Mouse (Mus musculus) intestine, embryonic 14.5 days (tissue): ENCODE data around the gene Cfc1. TPM values are rescaled to one million over a fixed set of nuclear protein-coding genes. Genes with fewer than 3 reads are reported as not detected.

Source experiments
- ATAC-seq: fragments of 200-750 bp; cut with Nextera tagmentation; replicated peaks from 2 replicates; pipeline ENCODE4 v1.8.0; 2017; ENCODE audit warnings: low read depth, moderate number of reproducible peaks, moderate TSS enrichment, moderate library complexity; ENCODE audit not compliant: low FRiP score, low TSS enrichment
- DNase-seq: peaks from one replicate; pipeline ENCODE4 v3.0.0-alpha.2; 2018; ENCODE audit warnings: low spot score
- H3K27ac ChIP-seq: fragments of 300-500 bp; sonication (generic); 2 replicates; pipeline ENCODE4 v1.5.1; 2014; ENCODE audit warnings: low read depth, mild to moderate bottlenecking, control low read depth
- H3K27me3 ChIP-seq: fragments of 300-500 bp; sonication (generic); replicated peaks from 2 replicates; pipeline ENCODE4 v1.6.1; 2014; ENCODE audit warnings: low read length, control low read depth; ENCODE audit not compliant: control insufficient read depth, insufficient read depth
- H3K36me3 ChIP-seq: fragments of 300-500 bp; sonication (generic); 2 replicates; pipeline ENCODE4 v1.6.1; 2014; ENCODE audit warnings: low read length, control low read depth; ENCODE audit not compliant: control insufficient read depth, insufficient read depth
- H3K4me1 ChIP-seq: fragments of 300-500 bp; sonication (generic); replicated peaks from 2 replicates; pipeline ENCODE4 v1.6.1; 2014; ENCODE audit warnings: low read length, control low read depth, mixed read lengths; ENCODE audit not compliant: control insufficient read depth, insufficient read depth
- H3K4me2 ChIP-seq: fragments of 300-500 bp; sonication (generic); 2 replicates; pipeline ENCODE4 v1.6.1; 2014; ENCODE audit warnings: low read length
- H3K4me3 ChIP-seq: fragments of 300-500 bp; sonication (generic); 2 replicates; pipeline ENCODE4 v1.5.1; 2014; ENCODE audit warnings: low read depth, low read length, control low read depth, mixed read lengths
- H3K9ac ChIP-seq: fragments of 300-500 bp; sonication (generic); 2 replicates; pipeline ENCODE4 v1.6.1; 2014; ENCODE audit warnings: mild to moderate bottlenecking, low read length
- H3K9me3 ChIP-seq: fragments of 300-500 bp; sonication (generic); 2 replicates; pipeline ENCODE4 v1.6.1; 2016; ENCODE audit warnings: low read length, control low read depth; ENCODE audit not compliant: control insufficient read depth
- WGBS: fragments of 180-500 bp; shearing (Covaris S2); extraction: QIAGEN DNeasy Blood & Tissue Kit; methylation state at CpG from one replicate; pipeline ENCODE4 v1.1.7; 2014; 5-methylcytosine and 5-hydroxymethylcytosine counted together
- polyA plus RNA-seq: library from polyadenylated mRNA; unstranded; fragments of >200 nt; fragmentation: Nextera tagmentation; extraction: Ambion mirVana; gene quantifications from 2 replicates; pipeline ENCODE4 v1.2.1, GENCODE M21; 2014

Gene Cfc1
- polyA plus RNA-seq, 1 experiment from 2014 or later, result 0.23 TPM

DNA sequence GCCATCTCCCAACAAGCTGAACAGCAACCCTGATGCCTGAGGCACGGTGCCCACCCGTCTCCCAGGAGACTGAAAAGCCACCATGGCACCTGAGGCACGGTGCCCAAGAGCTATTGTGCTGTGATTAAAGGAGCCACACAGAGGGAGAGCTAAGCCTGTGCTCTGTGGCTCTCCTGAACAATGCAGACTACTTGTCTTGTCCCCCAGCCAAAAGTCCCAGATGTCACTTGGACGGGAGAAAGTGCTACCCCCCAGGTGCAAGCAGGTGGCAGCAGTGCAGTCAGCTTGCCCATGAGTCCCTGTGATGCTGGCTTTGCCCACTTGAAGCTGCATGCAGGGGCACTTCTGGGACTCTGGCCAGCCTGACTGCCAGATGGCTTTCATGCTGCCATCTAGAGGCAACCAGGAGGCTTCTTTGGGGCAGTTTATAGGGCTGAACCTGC is 48.4 kb downstream of the Cfc1 start:
- H3K9ac ChIP-seq, result no peak overlapping the region
- DNase-seq, result peak; percentile 44
- 32% methylated on average over 4 of the region's 4 CpGs for WGBS
- no peaks in the 10 kb centered on the region for H3K4me1 ChIP-seq
- no peak overlapping the region for H3K4me3 ChIP-seq
- H3K27me3 ChIP-seq, result peaks cover 15% of the 10 kb centered on the region
- no peak overlapping the region for H3K27ac ChIP-seq
- ATAC-seq, result no peak
- H3K9me3 ChIP-seq, result no peaks in the 10 kb centered on the region
- H3K4me2 ChIP-seq, result no peak overlapping the region
- H3K36me3 ChIP-seq, result no peaks in the 10 kb centered on the region

DNA sequence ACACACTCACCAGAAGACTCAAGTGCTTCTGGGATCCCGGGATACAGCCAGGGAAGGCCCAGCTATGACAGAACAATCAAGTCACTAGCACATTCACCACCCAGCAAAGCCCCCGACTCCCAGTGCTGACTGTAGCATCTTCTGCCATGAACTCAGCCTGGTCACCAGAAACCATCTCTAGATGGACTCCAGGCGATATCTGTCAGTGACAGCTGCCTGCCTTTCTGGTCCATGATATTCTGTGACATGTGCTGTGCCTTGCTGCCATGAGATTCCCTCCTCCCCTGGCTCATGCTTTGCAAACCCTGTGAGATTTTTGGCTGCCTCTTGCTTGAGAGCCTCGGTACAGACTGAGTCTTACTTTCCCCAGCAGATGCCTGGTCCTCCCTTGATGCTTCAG is 49.3 kb downstream of the Cfc1 start:
- H3K4me1 ChIP-seq, result no peaks in the 10 kb centered on the region
- H3K9ac ChIP-seq, result no peak overlapping the region
- peaks cover 11% of the 10 kb centered on the region for H3K27me3 ChIP-seq
- WGBS, result 82% methylated on average over 4 of the region's 4 CpGs
- no peaks in the 10 kb centered on the region for H3K36me3 ChIP-seq
- H3K9me3 ChIP-seq, result no peaks in the 10 kb centered on the region
- H3K4me2 ChIP-seq, result no peak overlapping the region
- H3K27ac ChIP-seq, result no peak overlapping the region
- DNase-seq (no peak), ATAC-seq (no peak)
- no peak overlapping the region for H3K4me3 ChIP-seq

DNA sequence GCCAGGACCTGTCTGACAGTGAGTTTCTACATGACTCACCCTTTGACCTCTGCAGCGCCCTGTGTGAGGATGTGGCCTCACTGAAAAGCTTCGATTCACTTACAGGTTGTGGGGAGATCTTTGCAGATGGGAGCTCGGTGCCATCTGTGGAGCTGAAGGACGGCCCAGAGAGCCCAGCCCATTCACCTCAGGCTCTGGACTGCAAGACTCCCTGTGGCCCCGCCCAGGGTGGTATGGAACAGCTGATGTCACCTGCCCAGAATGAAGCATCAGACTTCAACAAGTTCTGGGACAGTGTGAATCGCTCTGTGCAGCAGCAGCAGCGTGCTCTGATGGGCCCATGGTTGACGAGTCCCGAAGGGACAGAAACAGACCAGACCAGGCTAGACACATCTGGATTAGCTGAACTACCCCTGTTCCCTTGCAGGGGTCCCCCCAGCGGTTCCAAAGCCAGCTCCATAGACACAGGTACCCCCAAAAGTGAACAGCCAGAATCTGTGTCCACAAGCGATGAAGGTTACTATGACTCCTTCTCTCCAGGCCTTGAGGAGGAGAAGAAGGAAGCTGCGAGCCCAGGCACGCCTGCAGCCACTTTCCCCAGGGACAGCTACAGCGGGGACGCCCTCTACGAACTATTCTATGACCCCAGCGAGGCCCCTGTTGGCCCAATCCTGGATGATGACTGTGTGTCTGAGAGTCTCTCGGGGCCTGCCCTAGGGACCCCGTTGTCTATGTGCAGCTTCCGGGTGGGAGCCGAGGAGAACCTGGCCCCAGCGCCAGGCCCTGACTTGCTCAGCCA is 52.0 kb downstream of the Cfc1 start:
- no peaks in the 10 kb centered on the region for H3K9me3 ChIP-seq
- H3K4me3 ChIP-seq, result no peak overlapping the region
- H3K36me3 ChIP-seq, result no peaks in the 10 kb centered on the region
- no peak overlapping the region for H3K9ac ChIP-seq
- WGBS, result 75% methylated on average over 22 of the region's 22 CpGs
- ATAC-seq, result no peak
- DNase-seq, result no peak
- no peaks in the 10 kb centered on the region for H3K27me3 ChIP-seq
- no peak overlapping the region for H3K4me2 ChIP-seq
- H3K27ac ChIP-seq, result no peak overlapping the region
- no peaks in the 10 kb centered on the region for H3K4me1 ChIP-seq

Other genes starting within 250 kb of the Cfc1 start
- 59.6 and 60.0 TPM in 2 replicates for gene Ccdc115, start 96.0 kb upstream of the Cfc1 start, polyA plus RNA-seq
- gene Imp4, start 95.8 kb upstream of the Cfc1 start, polyA plus RNA-seq, result 120 and 126 TPM in 2 replicates
- gene Ptpn18, start 75.9 kb upstream of the Cfc1 start, polyA plus RNA-seq, result 19.3 and 22.1 TPM in 2 replicates
- gene Prss39, start 37.2 kb upstream of the Cfc1 start, polyA plus RNA-seq, result not detected in 2 replicates
- gene Prss40, start 25.3 kb downstream of the Cfc1 start, polyA plus RNA-seq, result not detected in 2 replicates
- 1.2 TPM in 2 replicates for gene Amer3, start 44.0 kb downstream of the Cfc1 start, polyA plus RNA-seq